Mouse (Mus musculus) heart, embryonic 11.5 days (tissue): ENCODE results near the gene Scgn. TPM values are rescaled to one million over a fixed set of nuclear protein-coding genes. Genes with fewer than 3 reads are reported as not detected.

Experiments
- ATAC-seq: fragments of 200-750 bp; cut with Nextera tagmentation; replicated peaks from 2 replicates; pipeline ENCODE4 v1.8.0; 2017; ENCODE audit warnings: moderate library complexity; ENCODE audit not compliant: insufficient number of reproducible peaks, low FRiP score, low TSS enrichment
- H3K27ac ChIP-seq: fragments of 300-500 bp; sonication (generic); 2 replicates; pipeline ENCODE4 v1.5.1; 2014; ENCODE audit warnings: mild to moderate bottlenecking, low read depth, low read length
- H3K27me3 ChIP-seq: fragments of 300-500 bp; sonication (generic); 2 replicates; pipeline ENCODE4 v1.6.1; 2014; ENCODE audit warnings: mild to moderate bottlenecking, low read length, mixed read lengths; ENCODE audit not compliant: control insufficient read depth, insufficient read depth
- H3K36me3 ChIP-seq: fragments of 300-500 bp; sonication (generic); 2 replicates; pipeline ENCODE4 v1.6.1; 2014; ENCODE audit warnings: mild to moderate bottlenecking, low read length, moderate library complexity, mixed read lengths; ENCODE audit not compliant: control insufficient read depth, insufficient read depth
- H3K4me1 ChIP-seq: fragments of 300-500 bp; sonication (generic); 2 replicates; pipeline ENCODE4 v1.6.1; 2014; ENCODE audit warnings: low read length; ENCODE audit not compliant: control insufficient read depth, insufficient read depth
- H3K4me2 ChIP-seq: fragments of 300-500 bp; sonication (generic); 2 replicates; pipeline ENCODE4 v1.6.1; 2014; ENCODE audit warnings: mild to moderate bottlenecking, moderate library complexity
- H3K4me3 ChIP-seq: fragments of 300-500 bp; sonication (generic); 2 replicates; pipeline ENCODE4 v1.5.1; 2014; ENCODE audit warnings: low read depth, low read length
- H3K9ac ChIP-seq: fragments of 300-500 bp; sonication (generic); 2 replicates; pipeline ENCODE4 v1.6.1; 2014; ENCODE audit warnings: mild to moderate bottlenecking, low read depth, low read length, moderate library complexity
- H3K9me3 ChIP-seq: fragments of 300-500 bp; sonication (generic); replicated peaks from 2 replicates; pipeline ENCODE4 v1.6.1; 2016; ENCODE audit warnings: low read length; ENCODE audit not compliant: control insufficient read depth
- WGBS: fragments of 180-500 bp; shearing (Covaris S2); extraction: QIAGEN DNeasy Blood & Tissue Kit; methylation state at CpG from one replicate; pipeline ENCODE4 v1.1.7; 2014; ENCODE audit not compliant: insufficient replicate concordance; 5-methylcytosine and 5-hydroxymethylcytosine counted together
- polyA plus RNA-seq: library from polyadenylated mRNA; unstranded; fragments of >200 nt; fragmentation: Nextera tagmentation; extraction: Ambion mirVana; gene quantifications from 2 replicates; pipeline ENCODE4 v1.2.1, GENCODE M21; 2014

Gene Scgn
- polyA plus RNA-seq, 1 experiment from 2014 or later = not detected

DNA sequence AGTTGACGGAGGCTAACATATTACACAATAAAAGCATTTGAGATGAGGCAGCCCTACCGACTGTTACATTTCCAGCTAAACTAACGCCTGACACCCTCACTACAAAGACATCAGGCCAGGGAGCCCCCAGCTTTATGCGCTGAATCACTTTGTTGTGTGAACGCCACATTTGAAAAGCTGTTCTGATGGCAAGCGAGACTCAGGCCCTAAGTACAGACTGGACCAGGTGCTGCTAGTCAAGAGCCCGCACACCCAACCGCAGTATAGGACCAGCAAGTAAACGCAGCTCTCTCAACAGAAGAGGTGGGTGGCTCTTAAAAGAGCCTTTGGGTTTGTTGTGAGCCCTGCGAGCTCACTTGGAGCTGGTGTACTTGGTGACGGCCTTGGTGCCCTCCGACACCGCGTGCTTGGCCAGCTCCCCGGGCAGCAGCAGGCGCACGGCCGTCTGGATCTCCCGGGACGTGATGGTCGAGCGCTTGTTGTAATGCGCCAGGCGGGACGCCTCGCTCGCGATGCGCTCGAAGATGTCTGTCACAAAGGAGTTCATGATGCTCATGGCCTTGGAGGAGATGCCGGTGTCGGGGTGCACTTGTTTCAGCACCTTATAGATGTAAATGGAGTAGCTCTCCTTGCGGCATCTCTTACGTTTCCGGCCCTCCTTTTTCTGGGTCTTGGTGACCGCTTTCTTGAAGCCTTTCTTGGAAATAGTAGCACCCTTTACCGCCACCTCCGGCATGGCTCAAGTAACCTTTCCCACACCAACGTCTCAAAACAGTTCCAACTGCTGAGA lies 57.4 kb downstream of the Scgn start, which contains the start of gene Hist1h2ba:
Gene Hist1h2ba (minus strand): TSS at position 736 of the 790 bp plus-strand sequence.
- Histone ChIP-seq H3K9me3 (no peaks in the 10 kb centered on the region), H3K4me2 (no peak within 1 kb of the TSS), H3K9ac (no peak within 1 kb of the TSS), H3K4me1 (peaks cover 1% of the 10 kb centered on the region; the same call in 1 of the 2 replicates), H3K27ac (no peak within 1 kb of the TSS), H3K4me3 (no peak within 1 kb of the TSS), H3K27me3 (peaks cover 2% of the 10 kb centered on the region; the same call in 1 of the 2 replicates), H3K36me3 (no peaks in the 10 kb centered on the region)
- 88% methylated on average over 31 of the region's 39 CpGs for WGBS
- ATAC-seq = no peak

DNA sequence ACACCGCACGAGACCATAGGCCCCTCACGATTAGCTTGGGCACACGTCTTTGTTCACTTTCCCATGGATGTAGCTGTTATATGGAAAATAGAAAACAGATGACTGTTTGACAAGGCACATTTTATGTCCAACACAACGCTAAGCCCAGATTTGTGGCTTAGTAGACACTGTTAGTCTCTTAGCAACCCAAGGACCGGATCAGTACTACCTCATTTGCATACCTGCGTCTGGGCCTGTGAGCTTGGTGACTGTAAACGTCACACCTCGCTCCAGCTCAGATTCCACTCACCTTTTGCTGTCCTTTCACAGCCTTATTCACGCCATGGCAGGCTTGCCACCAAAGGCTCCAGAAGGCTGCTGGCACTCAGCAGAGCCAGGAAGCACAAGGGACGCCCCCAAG lies 60.1 kb downstream of the Scgn start:
- ATAC-seq = no peak
- H3K27ac ChIP-seq = no peak overlapping the region
- no peaks in the 10 kb centered on the region for H3K9me3 ChIP-seq
- peaks cover 2% of the 10 kb centered on the region; the same call in 1 of the 2 replicates for H3K27me3 ChIP-seq
- H3K9ac ChIP-seq = no peak overlapping the region
- WGBS = 65% methylated on average over 11 of the region's 11 CpGs
- no peaks in the 10 kb centered on the region for H3K36me3 ChIP-seq
- H3K4me1 ChIP-seq = peaks cover 6% of the 10 kb centered on the region; the same call in 1 of the 2 replicates
- H3K4me2 ChIP-seq = no peak overlapping the region
- no peak overlapping the region for H3K4me3 ChIP-seq

DNA sequence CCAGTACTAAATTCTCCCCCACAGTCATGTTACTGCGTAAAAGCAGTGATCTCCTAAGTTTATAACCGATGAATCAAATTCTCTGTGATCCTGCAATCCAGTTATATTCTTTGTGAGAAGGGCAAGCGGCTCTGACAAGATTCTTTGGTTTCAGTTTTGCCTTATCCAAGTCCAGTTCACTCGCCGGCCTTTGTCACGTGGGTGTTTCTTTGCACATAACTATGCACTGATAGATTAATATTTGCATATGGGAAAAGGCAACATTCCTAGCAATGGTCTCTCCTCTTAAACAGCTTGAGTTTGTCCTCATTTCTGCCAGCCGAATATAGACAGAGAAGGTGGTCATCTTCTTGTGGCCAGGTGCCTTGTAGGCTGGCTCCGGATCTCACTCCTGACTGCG lies 60.6 kb downstream of the Scgn start:
- no peak overlapping the region for H3K4me2 ChIP-seq
- 85% methylated on average over 9 of the region's 9 CpGs for WGBS

DNA sequence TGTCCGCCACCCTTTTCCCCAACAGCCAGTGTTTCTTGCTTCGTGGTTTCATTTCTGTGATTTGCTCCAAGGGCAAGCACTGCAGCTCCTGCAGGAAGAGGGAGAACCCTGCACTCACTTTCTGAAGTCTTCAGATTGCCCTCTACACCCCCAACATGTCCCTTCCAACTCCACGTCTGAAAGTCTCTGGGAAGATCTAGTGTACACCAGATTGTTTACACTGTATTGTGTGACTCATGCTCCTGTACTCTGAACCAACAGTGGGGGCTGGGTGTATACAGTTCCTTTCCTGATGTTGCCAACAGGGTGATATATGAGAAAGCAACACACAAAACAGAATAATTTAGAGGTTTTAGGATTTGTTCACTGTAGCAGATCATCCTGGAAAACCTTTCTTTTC lies 62.4 kb downstream of the Scgn start:
- no peak for ATAC-seq
- H3K4me2 ChIP-seq = 0 out of 2 replicates have a peak overlapping the region, but pooled peaks have one; percentile 31
- WGBS = 46% methylated on average over 3 of the region's 3 CpGs

More for the DNA sequence above, 60.6 kb downstream of the Scgn start:
- no peak overlapping the region for H3K4me3 ChIP-seq
- peaks cover 6% of the 10 kb centered on the region; the same call in 1 of the 2 replicates for H3K4me1 ChIP-seq
- no peak overlapping the region for H3K9ac ChIP-seq
- H3K36me3 ChIP-seq = no peaks in the 10 kb centered on the region
- ATAC-seq = no peak
- H3K27me3 ChIP-seq = peaks cover 2% of the 10 kb centered on the region; the same call in 1 of the 2 replicates
- no peak overlapping the region for H3K27ac ChIP-seq
- no peaks in the 10 kb centered on the region for H3K9me3 ChIP-seq

DNA sequence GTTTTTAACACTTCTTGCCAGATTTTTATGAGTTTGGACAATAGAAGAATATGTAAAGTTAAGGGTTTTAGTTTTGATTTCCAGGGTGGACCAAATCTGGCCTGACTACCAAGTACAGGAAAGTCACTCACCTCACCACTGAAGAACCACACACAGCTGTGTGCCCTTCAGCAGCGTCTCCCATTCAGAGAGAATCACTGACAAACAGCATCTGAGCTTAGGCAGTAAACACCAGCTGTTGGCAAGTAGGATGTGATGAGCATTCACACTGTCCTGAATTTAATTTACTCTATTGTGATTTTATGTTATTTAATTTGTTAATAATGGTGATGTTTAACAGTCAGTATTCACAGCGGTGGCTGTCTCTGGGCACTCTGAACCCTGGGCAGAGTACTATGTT lies 65.2 kb downstream of the Scgn start:
- H3K4me2 ChIP-seq = no peak overlapping the region
- 67% methylated on average over 2 of the region's 2 CpGs for WGBS

More for the DNA sequence above, 62.4 kb downstream of the Scgn start:
- H3K9ac ChIP-seq = no peak overlapping the region
- peaks cover 6% of the 10 kb centered on the region; the same call in 1 of the 2 replicates for H3K4me1 ChIP-seq
- peaks cover 2% of the 10 kb centered on the region; the same call in 1 of the 2 replicates for H3K27me3 ChIP-seq
- no peak overlapping the region for H3K4me3 ChIP-seq
- H3K9me3 ChIP-seq = no peaks in the 10 kb centered on the region
- no peaks in the 10 kb centered on the region for H3K36me3 ChIP-seq
- H3K27ac ChIP-seq = no peak overlapping the region

DNA sequence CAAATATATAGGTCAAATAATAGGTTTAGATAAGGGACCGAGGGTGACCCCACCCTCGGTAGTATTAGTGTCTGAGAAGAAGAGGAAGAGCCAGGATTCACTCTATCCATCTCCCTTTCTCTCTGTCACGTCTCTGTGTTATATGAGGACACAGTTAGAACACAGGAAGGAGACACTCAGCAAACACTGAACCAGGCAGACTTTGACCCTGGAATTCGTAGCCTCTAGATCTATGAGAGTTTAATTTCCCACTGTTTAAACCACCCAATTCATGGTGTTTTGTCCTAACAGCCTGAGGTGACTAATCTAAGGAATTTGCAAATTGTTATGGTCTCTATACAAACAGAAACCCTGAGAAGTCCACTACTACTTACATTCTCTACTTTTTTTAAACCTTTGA lies 73.3 kb downstream of the Scgn start:
- H3K27me3 ChIP-seq = no peaks in the 10 kb centered on the region
- H3K9ac ChIP-seq = no peak overlapping the region
- no peak for ATAC-seq
- peaks cover 30% of the 10 kb centered on the region for H3K4me1 ChIP-seq
- WGBS = 64% methylated on average over 4 of the region's 4 CpGs
- no peak overlapping the region for H3K4me3 ChIP-seq
- H3K9me3 ChIP-seq = no peaks in the 10 kb centered on the region
- no peak overlapping the region for H3K4me2 ChIP-seq
- H3K36me3 ChIP-seq = no peaks in the 10 kb centered on the region
- H3K27ac ChIP-seq = no peak overlapping the region

More for the DNA sequence above, 65.2 kb downstream of the Scgn start:
- H3K36me3 ChIP-seq = no peaks in the 10 kb centered on the region
- peaks cover 6% of the 10 kb centered on the region; the same call in 1 of the 2 replicates for H3K4me1 ChIP-seq
- H3K4me3 ChIP-seq = no peak overlapping the region
- no peak for ATAC-seq
- peaks cover 2% of the 10 kb centered on the region; the same call in 1 of the 2 replicates for H3K27me3 ChIP-seq
- H3K9me3 ChIP-seq = no peaks in the 10 kb centered on the region
- H3K9ac ChIP-seq = no peak overlapping the region
- H3K27ac ChIP-seq = no peak overlapping the region

DNA sequence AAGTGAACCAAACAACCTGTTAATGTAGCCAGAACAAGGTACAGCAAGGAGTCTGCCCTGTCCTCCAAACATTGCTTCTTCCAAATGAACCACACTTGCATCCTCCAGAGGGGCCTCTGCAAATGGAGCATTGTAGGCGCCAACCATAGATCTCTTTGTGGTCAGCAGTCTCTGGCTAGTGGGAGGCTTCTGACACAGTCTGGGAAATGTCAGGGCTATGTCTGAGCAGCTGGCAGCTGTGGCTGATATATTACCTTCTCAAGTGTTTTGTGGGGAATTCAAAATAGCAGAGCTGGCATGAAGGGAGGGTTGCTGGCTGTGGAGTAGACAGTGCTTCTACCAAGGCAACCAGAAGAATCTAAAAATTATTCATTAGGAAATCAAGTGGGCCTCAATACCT lies 74.9 kb downstream of the Scgn start:
- H3K4me1 ChIP-seq = peaks cover 30% of the 10 kb centered on the region
- no peak overlapping the region for H3K4me3 ChIP-seq
- H3K9ac ChIP-seq = no peak overlapping the region
- 0 out of 2 replicates have a peak, but pooled peaks have one; percentile 43 for ATAC-seq
- no peaks in the 10 kb centered on the region for H3K36me3 ChIP-seq
- 53% methylated on average over 1 of the region's 1 CpGs for WGBS
- H3K4me2 ChIP-seq = no peak overlapping the region
- peak overlapping the region; percentile 29 for H3K27ac ChIP-seq
- H3K27me3 ChIP-seq = no peaks in the 10 kb centered on the region
- H3K9me3 ChIP-seq = no peaks in the 10 kb centered on the region

DNA sequence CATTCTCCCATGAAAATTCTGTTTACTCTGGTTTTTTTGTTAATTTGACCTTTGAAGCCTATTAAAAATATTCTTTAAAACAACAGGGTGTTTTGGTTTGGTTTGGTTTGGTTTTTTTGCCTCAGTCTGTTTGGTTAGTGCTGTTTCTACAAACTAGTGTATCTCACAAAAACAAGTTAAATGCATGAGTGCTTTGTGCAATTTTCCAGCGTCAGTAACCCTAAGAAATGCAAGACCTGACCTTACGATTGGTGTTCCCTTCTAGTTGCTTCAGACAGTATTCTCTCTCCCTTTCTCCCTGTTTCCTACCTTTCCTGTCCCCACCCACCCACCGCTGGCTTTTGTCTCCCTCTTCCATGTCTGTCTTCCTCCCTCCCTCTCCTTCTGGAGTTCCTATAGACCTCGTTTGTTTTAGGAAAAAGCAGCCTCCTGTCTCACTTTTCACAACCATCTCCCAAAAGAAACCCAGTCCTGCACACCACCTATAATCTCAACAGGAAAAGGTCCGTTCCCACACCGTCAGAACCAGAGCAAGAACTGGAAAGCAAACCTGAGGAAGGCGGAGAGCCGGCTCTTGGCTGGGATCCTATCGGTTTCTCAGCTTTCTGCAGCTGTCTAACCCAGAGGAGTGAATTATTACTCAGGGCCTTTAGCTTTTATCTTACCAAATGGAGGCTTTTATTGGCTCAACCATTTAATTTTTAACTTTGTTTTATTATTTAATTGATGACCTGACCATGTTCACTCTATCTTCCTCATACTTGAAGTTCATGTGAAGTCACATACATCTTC lies 76.4 kb downstream of the Scgn start, which contains the start of gene Slc17a4:
Gene Slc17a4 (minus strand): TSS at position 634 of the 792 bp plus-strand sequence.
- H3K27ac ChIP-seq = peak within 1 kb of the TSS; percentile 64
- H3K27me3 ChIP-seq = 0 out of 2 replicates have a peak, but pooled peaks cover 7% of the 10 kb centered on the region
- no peak for ATAC-seq
- 49% methylated on average over 9 of the region's 9 CpGs for WGBS
- peak within 1 kb of the TSS; percentile 19; the same call in 1 of the 2 replicates for H3K4me2 ChIP-seq
- no peaks in the 10 kb centered on the region for H3K36me3 ChIP-seq
- no peaks in the 10 kb centered on the region for H3K9me3 ChIP-seq
- H3K4me1 ChIP-seq = peaks cover 30% of the 10 kb centered on the region
- no peak within 1 kb of the TSS for H3K4me3 ChIP-seq
- H3K9ac ChIP-seq = no peak within 1 kb of the TSS
